ENCODE assay signal across 15 mouse cellular contexts in genomic region chr5:100587626-100588025, GRCm38 (mm10). TPM values are rescaled to one million over a fixed set of nuclear protein-coding genes. Genes with fewer than 3 reads are reported as not detected.
DNase-seq lines count a peak whose midpoint lies in the region; ATAC-seq and TF ChIP-seq lines count a peak whose summit lies in the region.
"Had no signal": no experiment of that assay in that cellular context is flagged by ENCODE, and none has a peak within 500 bp of the region (broad histone marks: within the 10 kb centered on the region; RNA-seq: fewer than 3 reads in every experiment).

No protein-coding gene starts in this region.

- peaks cover 2% of the 10 kb centered on the region for H3K4me1 ChIP-seq in heart, adult 2 months (ENCODE audit: control insufficient read depth, insufficient read depth, low read length)
- no peaks in the 10 kb centered on the region for H3K4me1 ChIP-seq in heart, embryonic 10.5 days
- peaks cover 3% of the 10 kb centered on the region; the same call in 1 of the 2 replicates for H3K4me1 ChIP-seq in intestine, postnatal 0 days (replicated peaks; ENCODE audit: control insufficient read depth, insufficient read depth, low read length)
- no peaks in the 10 kb centered on the region for H3K4me1 ChIP-seq in forebrain, embryonic 16.5 days (replicated peaks; ENCODE audit: control insufficient read depth, insufficient read depth, low read length)
- H3K4me1 ChIP-seq: limb, embryonic 13.5 days; midbrain, embryonic 12.5 days had no signal

- H3K79me2 ChIP-seq in heart, adult 2 months (replicated peaks; ENCODE audit: control insufficient read depth, insufficient read depth, low read length) = no peaks in the 10 kb centered on the region

- H3K4me3 ChIP-seq in heart, adult 2 months = no peak overlapping the region
- H3K4me3 ChIP-seq in heart, embryonic 10.5 days = no peak overlapping the region
- no peak overlapping the region for H3K4me3 ChIP-seq in intestine, postnatal 0 days (ENCODE audit: low read depth, low read length)
- H3K4me3 ChIP-seq in forebrain, embryonic 16.5 days (replicated peaks; ENCODE audit: low read length) = no peak overlapping the region
- H3K4me3 ChIP-seq: limb, embryonic 13.5 days; midbrain, embryonic 12.5 days had no signal

- WGBS in heart, adult 2 months = 18% methylated on average over 2 of the region's 2 CpGs
- 50% methylated on average over 2 of the region's 2 CpGs for WGBS in heart, embryonic 10.5 days
- 19% methylated on average over 2 of the region's 2 CpGs for WGBS in intestine, postnatal 0 days
- WGBS in forebrain, embryonic 16.5 days = 58% methylated on average over 2 of the region's 2 CpGs

- no peak for TF ChIP-seq EP300 in heart, adult 2 months (IDR thresholded peaks at IDR 0.05; ENCODE audit: insufficient read depth, low read depth, low read length)

- no peak for DNase-seq in heart, adult 2 months
- DNase-seq in heart, embryonic 10.5 days (ENCODE audit: low spot score) = no peak
- peak; percentile 49 for DNase-seq in lung, postnatal 36 days
- DNase-seq in lung, postnatal 10 days = no peak
- no peak for DNase-seq in c-Kit-positive CD71-positive TER-119-positive erythroid progenitor cells, embryonic 14.5 days (ENCODE audit: low spot score)
- DNase-seq in thymus, postnatal 0 days (ENCODE audit: low spot score) = no peak
- DNase-seq: cerebellum, adult 18-20 months; layer of hippocampus, adult 9-11 months; lung, embryonic 14.5 days; thymus, postnatal 4 days had no signal

- intact Hi-C loops in heart, adult 2 months (cut with DNase I) = no loop called here

- H3K9me3 ChIP-seq in heart, embryonic 10.5 days = no peaks in the 10 kb centered on the region
- no peaks in the 10 kb centered on the region for H3K9me3 ChIP-seq in intestine, postnatal 0 days (ENCODE audit: control insufficient read depth)
- no peaks in the 10 kb centered on the region for H3K9me3 ChIP-seq in forebrain, embryonic 16.5 days (ENCODE audit: control insufficient read depth, low read length)
- H3K9me3 ChIP-seq: limb, embryonic 13.5 days; midbrain, embryonic 12.5 days had no signal

- H3K9ac ChIP-seq in heart, adult 2 months (ENCODE audit: low read depth, low read length) = no peak overlapping the region
- no peak overlapping the region for H3K9ac ChIP-seq in intestine, postnatal 0 days (ENCODE audit: low read depth, low read length)
- no peak overlapping the region for H3K9ac ChIP-seq in forebrain, embryonic 16.5 days (replicated peaks; ENCODE audit: low read depth, low read length)
- H3K9ac ChIP-seq: limb, embryonic 13.5 days; lung, embryonic 14.5 days; midbrain, embryonic 12.5 days had no signal

- no peaks in the 10 kb centered on the region for H3K36me3 ChIP-seq in heart, adult 2 months (ENCODE audit: control insufficient read depth, insufficient read depth, low read length)
- no peaks in the 10 kb centered on the region for H3K36me3 ChIP-seq in heart, embryonic 10.5 days
- H3K36me3 ChIP-seq in intestine, postnatal 0 days (ENCODE audit: control insufficient read depth, insufficient read depth) = no peaks in the 10 kb centered on the region
- no peaks in the 10 kb centered on the region for H3K36me3 ChIP-seq in forebrain, embryonic 16.5 days (ENCODE audit: control insufficient read depth, insufficient read depth)
- H3K36me3 ChIP-seq: limb, embryonic 13.5 days; midbrain, embryonic 12.5 days had no signal

- peak overlapping the region; percentile 22; the same call in 1 of the 2 replicates for H3K4me2 ChIP-seq in intestine, postnatal 0 days (replicated peaks; ENCODE audit: low read depth)
- no peak overlapping the region for H3K4me2 ChIP-seq in forebrain, embryonic 16.5 days (ENCODE audit: low read length)
- H3K4me2 ChIP-seq: limb, embryonic 13.5 days; lung, embryonic 14.5 days; midbrain, embryonic 12.5 days had no signal

- TF ChIP-seq POLR2A in heart, adult 2 months (IDR thresholded peaks at IDR 0.05; ENCODE audit: insufficient read depth, low read depth, low read length) = no peak

- H3K27me3 ChIP-seq in heart, adult 2 months (ENCODE audit: control insufficient read depth, insufficient read depth, low read length) = no peaks in the 10 kb centered on the region
- H3K27me3 ChIP-seq in heart, embryonic 10.5 days (ENCODE audit: insufficient read depth, poor library complexity, severe bottlenecking) = no peaks in the 10 kb centered on the region
- H3K27me3 ChIP-seq in intestine, postnatal 0 days (replicated peaks; ENCODE audit: control insufficient read depth, insufficient read depth, low read length) = no peaks in the 10 kb centered on the region
- H3K27me3 ChIP-seq in forebrain, embryonic 16.5 days (replicated peaks; ENCODE audit: control insufficient read depth, insufficient read depth, low read length) = no peaks in the 10 kb centered on the region
- H3K27me3 ChIP-seq: limb, embryonic 13.5 days; midbrain, embryonic 12.5 days had no signal

- ATAC-seq in intestine, postnatal 0 days = no peak
- ATAC-seq in forebrain, embryonic 16.5 days = no peak

- TF ChIP-seq CTCF in heart, adult 2 months (IDR thresholded peaks at IDR 0.05) = no peak
- TF ChIP-seq CTCF in intestine, postnatal 0 days (IDR thresholded peaks at IDR 0.05; ENCODE audit: low read depth) = no peak

- H3K27ac ChIP-seq in heart, adult 2 months = peak overlapping the region; percentile 26; the same call in 1 of the 2 replicates
- H3K27ac ChIP-seq in heart, embryonic 10.5 days = no peak overlapping the region
- H3K27ac ChIP-seq in intestine, postnatal 0 days (ENCODE audit: low read depth, low read length) = peak overlapping the region; percentile 46
- H3K27ac ChIP-seq in forebrain, embryonic 16.5 days (ENCODE audit: low read length) = no peak overlapping the region
- H3K27ac ChIP-seq: kidney, postnatal 0 days; limb, embryonic 13.5 days; midbrain, embryonic 12.5 days had no signal

RNA-seq across cellular contexts. Expression of gene Plac8, which starts 15.6 kb away (rescaled TPM):
- 1 to 10 TPM; 1.5 to 3.1 TPM for total RNA-seq in heart, adult 2 months (2021)
- polyA plus RNA-seq in heart, adult 2 months (2012; rRNA removed) = 3.7 and 8.0 TPM in 2 replicates
- 8.5 and 15.2 TPM in 2 replicates for polyA plus RNA-seq in heart, embryonic 10.5 days (2016; fragmentation: Nextera tagmentation; extraction: Ambion mirVana)
- 1,517 and 1,527 TPM in 2 replicates for polyA plus RNA-seq in intestine, postnatal 0 days (2015; fragmentation: Nextera tagmentation; extraction: Ambion mirVana)
- 0.41 TPM in 1 of 2 replicates, not detected in the other for polyA plus RNA-seq in forebrain, embryonic 16.5 days (2015; fragmentation: Nextera tagmentation; extraction: Ambion mirVana)
- 218 and 221 TPM in 2 replicates for polyA plus RNA-seq in thymus, postnatal 0 days (2015; fragmentation: Nextera tagmentation; extraction: Ambion mirVana)

Comparison
In these comparisons a context has a peak if more than half of its experiments do, and no peak if none do; other contexts are left out.
1. H3K27ac ChIP-seq: peak in heart, adult 2 months (single experiment) and intestine, postnatal 0 days (single experiment); none in heart, embryonic 10.5 days (single experiment) and forebrain, embryonic 16.5 days (single experiment).
2. RNA of gene Plac8, which starts 15.6 kb away (polyA plus RNA-seq): 1,517 to 1,527 TPM in intestine, postnatal 0 days and 218 to 221 TPM in thymus, postnatal 0 days; 8.5 to 15.2 TPM in heart, embryonic 10.5 days, 3.7 to 8.0 TPM in heart, adult 2 months and 0.41 TPM in forebrain, embryonic 16.5 days; every median in the first group is over 10 times any median in the second.